Mouse (Mus musculus) thymus, adult 2 months (tissue): ENCODE data around the gene Reg2.

Source experiments
- CTCF ChIP-seq: fragments of 200-500 bp; IDR thresholded peaks from 2 replicates; pipeline ENCODE4 v1.5.1; 2012; ENCODE audit warnings: mild to moderate bottlenecking, control low read depth, low read length, moderate library complexity, borderline replicate concordance; ENCODE audit not compliant: control insufficient read depth, poor library complexity, insufficient read depth; ENCODE audit errors: extremely low read depth
- POLR2A ChIP-seq: fragments of 200-500 bp; IDR thresholded peaks from 2 replicates; pipeline ENCODE4 v1.6.1; 2012; ENCODE audit warnings: mild to moderate bottlenecking, low read length, control low read depth, moderate library complexity; ENCODE audit not compliant: control insufficient read depth, poor library complexity, insufficient read depth; ENCODE audit errors: extremely low read depth

DNA sequence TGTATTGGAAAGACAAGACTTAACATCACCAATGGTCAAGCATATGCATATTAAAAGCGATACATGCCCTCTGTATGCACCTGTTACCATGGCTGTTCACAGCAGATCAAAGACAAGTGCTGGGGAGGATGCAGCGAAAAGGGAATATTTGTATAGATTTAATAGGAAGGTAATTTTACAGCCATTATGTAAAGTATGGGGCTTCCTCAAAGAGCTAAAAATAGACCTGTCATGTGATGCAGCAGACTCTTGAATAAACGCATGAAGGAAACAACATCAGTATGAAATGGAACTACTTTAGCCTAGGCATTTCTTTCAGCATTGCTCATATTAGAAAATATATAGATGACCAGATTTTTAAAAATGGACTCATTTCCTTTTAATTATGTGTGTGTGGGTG, 9.8 kb upstream of the Reg2 start:
- TF ChIP-seq CTCF (no peak), POLR2A (no peak)
